Mouse (Mus musculus) layer of hippocampus, adult 9-10 months (tissue): ENCODE data around the gene Mks1.

Source experiments
- DNase-seq: peaks from one replicate; pipeline ENCODE4 v3.0.0; 2022; ENCODE audit warnings: low spot score

Mks1 gene

GRCm38 (mm10) chr11:87875436-87875835 lies 22.4 kb downstream of the Mks1 start, which contains the start of gene Epx:
Epx (minus strand) TSS chr11:87875536.
- DNase-seq = no peak

GRCm38 (mm10) chr11:87879826-87880225 lies 26.8 kb downstream of the Mks1 start:
- DNase-seq = no peak

GRCm38 (mm10) chr11:87881714-87882113 lies 28.7 kb downstream of the Mks1 start:
- DNase-seq = no peak

GRCm38 (mm10) chr11:87883493-87883892 lies 30.5 kb downstream of the Mks1 start:
- DNase-seq = no peak

- no peak for DNase-seq
These were observed 31.8 kb downstream of the Mks1 start for GRCm38 (mm10) chr11:87884856-87885255.

- DNase-seq = no peak
These were observed 39.2 kb downstream of the Mks1 start, which contains the start of gene Olfr462 for GRCm38 (mm10) chr11:87892168-87892567. Olfr462 (minus strand) TSS chr11:87892268.

GRCm38 (mm10) chr11:87897287-87897686 lies 44.3 kb downstream of the Mks1 start, which contains the start of gene Olfr463:
Olfr463 (minus strand) TSS chr11:87897387.
- no peak for DNase-seq

GRCm38 (mm10) chr11:87904331-87904730 lies 51.3 kb downstream of the Mks1 start:
- no peak for DNase-seq
